Mouse (Mus musculus): ENCODE measurements around the gene Rdh12.
"Not testable (repeated sequence)": the region's sequence is repeated elsewhere in the genome, so short reads cannot be mapped to it uniquely, and the experiment has no call there.

Gene Rdh12

DNA sequence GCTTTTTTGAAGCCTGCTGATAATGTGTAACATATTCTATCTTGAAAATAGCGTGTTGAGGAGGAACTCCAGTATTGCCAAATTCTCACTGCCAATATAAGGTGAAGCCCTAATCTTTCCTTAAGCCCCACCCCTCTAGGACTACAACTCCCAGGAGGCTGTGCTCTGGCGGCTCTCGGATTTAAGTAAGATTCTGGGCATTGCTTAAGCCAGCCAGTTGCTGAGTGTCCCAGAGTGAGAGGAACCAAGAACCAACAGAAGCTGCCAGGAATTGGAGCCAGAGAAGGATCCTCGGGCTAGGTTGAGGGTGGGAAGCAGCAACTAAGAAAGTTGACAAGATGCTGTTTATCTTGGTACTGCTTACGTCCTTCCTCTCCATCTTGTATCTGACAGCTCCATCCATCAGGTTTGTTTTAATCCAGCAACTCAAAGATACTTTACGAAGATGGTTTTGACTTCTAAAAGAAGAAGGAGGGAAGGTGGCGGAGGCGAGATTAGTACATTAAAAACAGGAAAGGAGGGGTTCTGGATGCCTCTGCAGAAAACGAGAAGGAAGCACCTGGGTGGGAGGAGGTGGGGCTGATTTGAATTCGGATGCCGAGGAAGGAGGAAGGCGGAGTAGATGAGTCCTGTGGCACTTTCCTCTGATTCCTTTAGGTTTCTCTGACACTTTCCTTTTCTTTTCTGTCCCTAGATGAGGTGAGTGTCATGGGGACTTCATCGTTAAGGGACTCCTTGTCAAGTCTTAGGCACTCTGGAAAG lies at the start of gene Rdh12:
Rdh12 (plus strand) TSS at position 212 of the 762 bp plus-strand sequence.
- peak; percentile 83 for DNase-seq (ENCODE audit: low read depth, low spot score)

DNA sequence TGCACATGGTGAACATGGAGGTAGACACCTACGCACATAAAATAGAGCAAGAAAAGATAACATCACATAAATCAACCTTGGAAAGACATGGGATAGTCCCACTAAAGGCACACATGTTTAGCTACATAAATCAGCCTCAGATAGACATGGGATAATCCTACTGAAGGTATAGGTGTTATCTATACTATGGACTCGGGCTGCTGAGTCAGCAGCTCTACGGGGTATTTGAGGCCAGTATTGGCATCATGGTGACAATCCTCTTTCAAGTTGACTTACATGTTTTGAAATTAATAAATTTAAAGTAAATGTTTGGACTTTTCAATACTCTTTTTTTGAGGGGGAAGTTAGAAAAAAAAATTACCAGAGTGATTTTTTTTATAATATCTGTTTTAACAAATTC lies 45.8 kb upstream of the Rdh12 start:
- no peak for DNase-seq (ENCODE audit: low read depth, low spot score)

DNA sequence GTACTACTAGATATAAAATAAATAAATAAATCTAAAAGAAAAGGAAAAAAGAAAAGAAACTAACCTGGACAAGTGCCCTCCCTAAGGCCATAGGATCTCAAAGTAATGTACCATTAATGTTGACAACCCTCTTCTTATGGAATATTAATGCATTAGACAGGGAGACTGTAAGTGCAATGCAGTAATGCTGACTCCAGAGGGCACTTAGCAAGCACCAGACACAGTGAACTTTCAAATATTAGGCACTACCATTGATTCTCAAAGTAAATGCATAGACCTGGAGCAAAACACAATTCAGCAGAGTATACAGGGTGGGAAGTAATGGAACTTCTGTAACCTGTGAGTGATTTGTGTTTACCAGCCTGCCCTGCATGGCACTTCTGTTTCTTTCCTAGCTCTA lies 39.5 kb upstream of the Rdh12 start:
- no peak for DNase-seq (ENCODE audit: low read depth, low spot score)

DNA sequence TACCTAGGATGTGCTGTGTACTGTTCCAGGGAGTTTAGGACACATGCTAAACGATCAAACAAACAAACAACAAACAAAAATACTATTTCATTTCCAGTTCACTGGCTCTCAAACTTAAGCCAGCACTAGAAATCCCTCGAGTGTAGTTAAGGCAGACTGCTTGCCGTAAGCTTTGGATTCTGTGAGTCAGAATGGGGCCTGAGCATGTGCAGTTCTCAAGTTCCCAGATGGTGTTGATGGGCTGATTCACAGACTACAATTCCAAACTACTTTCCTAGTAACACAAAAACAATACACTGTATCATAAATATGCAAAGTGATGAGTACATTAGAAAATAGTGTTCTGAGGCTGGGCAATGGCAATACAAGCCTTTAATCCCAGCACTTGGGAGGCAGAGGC lies 38.3 kb upstream of the Rdh12 start:
- peak; percentile 77 for DNase-seq (ENCODE audit: low read depth, low spot score)

DNA sequence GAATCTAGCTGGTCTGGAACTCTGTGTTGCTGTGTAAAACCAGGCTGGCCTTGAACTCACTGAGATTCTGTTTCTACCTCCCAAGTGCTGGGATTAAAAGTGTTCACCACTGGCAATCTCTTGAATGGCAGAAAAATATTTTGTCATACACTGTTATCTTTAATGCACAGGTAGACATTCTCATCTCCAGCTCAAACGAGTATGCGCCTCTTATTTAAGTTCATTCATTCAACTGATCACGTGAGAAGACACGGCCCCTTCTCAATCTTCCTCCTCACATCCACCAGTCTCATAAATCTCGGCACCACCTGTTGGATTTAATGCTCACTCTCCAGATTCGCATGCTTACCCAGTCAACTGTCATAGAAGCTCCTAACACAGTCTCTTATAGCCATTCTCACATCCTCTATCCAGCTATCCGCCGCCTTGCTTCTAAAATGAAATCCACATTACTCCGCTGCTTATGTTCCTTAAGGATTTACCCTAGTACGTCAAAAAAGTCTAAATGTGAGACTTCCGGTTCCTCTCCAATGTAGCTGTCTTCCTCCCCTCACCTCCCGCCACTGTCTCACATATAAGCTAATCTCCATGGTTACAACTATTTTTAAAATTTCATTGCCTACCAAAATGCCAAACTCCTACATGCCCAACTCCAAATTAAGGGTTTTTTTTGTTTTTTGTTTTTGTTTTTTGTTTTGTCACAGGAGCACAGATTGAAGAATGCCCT lies 37.3 kb upstream of the Rdh12 start:
- DNase-seq (ENCODE audit: low read depth, low spot score) = peak; percentile 55

DNA sequence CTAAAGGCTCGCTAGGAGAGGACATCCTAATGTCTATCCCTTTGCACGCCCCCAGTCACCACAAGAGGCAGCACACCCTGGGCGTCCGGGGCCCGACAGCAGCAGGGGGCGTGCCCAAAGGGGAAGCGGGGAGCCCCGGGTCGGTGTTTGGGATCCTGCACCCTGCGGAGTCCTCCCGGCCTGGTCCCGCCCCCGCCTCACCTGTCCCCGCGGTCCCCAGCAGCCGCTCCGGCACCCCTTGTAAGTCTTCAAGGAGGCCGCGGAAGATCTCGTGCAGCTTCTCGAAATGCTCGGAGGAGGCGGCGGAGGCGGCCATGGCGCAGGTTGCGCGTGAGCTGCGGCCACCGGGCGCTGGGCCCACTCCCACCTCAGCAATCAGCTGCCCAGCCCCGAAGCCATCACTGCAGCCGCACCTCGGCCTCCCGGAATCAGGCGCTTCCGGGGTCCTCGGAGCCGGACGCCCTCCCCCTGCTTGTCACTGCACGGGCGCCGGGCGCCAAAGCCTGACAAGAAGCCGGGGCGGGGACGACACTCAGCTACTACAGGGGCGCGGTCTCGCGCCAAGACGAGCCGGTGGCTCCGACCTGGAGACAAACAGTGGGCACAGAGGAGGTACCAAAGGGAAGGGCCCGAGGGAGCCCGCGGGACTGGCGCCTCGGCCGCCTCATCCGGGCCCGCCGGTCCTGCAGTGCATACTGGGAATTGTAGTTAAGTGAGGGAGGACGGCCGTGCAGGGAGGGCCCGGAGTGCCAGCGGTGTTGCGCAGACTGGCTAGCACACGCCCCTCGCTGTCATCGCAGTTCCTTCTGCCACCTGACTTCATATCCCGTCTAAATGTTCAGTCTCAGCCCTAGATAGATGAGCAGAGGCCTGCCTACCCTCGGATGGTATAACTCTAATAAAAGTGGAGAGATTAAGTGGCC lies 36.4 kb upstream of the Rdh12 start, which contains the start of gene Vti1b:
Vti1b (minus strand) TSS at position 649 of the 923 bp plus-strand sequence.
- peak; percentile 97 for DNase-seq (ENCODE audit: low read depth, low spot score)

DNA sequence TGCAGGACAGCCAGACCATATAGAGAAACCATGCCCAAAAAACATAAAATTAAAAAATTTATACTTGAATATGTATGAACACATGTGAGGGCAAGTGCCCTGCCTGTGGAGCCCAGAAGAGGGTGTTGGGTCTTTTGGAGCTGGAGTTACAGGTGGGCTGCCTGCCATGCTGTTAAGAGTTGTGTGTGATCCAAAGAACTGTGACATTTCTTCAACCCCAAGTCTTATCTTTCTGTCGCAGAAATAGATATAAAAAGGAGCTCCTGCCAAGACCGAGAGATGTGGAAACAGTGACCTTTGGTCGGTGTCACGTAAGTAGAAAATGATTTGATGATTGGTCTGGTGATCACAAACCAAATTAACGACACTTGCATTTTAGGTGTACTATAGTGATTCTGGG lies 35.0 kb upstream of the Rdh12 start:
- no peak for DNase-seq (ENCODE audit: low read depth, low spot score)

DNA sequence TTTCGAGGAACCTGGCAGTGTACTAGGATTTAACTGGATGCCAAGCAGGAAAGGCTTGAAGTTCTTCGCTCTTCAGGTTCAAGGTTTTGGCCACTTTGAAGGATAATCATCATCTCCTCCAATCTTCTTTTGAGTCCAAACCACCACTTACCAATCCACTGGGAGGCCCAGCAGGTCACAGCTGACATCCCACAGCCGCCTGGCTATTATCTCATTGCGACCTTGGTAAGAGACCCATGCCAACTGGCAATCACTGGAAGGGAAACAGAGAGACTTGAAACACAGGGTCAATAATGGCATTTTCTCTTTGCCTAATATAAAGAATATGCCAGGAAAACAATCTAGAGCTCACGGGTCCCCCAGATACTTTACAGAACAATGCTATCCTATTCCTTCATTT lies 32.7 kb upstream of the Rdh12 start:
- no peak for DNase-seq (ENCODE audit: low read depth, low spot score)

DNA sequence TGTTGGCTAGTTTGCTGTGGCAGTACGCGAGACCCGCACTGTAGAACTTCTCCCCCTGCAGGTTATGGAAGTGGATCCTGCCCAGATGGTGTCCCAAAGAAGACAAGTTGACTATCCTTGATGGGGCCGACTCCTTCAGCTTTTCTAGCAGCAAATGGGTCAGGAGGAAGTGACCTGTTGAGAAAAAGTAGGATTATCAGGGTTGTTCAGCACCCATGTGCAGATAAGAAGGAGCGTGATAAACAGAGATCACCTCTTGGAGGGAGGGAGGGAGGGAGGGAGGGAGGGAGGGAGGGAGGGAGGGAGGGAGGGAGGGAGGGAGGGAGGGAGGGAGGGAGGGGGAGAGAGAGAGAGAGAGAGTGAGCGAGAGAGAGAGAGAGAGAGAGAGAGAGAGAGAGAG lies 23.6 kb upstream of the Rdh12 start:
- DNase-seq (ENCODE audit: low read depth, low spot score) = not testable (repeated sequence)

DNA sequence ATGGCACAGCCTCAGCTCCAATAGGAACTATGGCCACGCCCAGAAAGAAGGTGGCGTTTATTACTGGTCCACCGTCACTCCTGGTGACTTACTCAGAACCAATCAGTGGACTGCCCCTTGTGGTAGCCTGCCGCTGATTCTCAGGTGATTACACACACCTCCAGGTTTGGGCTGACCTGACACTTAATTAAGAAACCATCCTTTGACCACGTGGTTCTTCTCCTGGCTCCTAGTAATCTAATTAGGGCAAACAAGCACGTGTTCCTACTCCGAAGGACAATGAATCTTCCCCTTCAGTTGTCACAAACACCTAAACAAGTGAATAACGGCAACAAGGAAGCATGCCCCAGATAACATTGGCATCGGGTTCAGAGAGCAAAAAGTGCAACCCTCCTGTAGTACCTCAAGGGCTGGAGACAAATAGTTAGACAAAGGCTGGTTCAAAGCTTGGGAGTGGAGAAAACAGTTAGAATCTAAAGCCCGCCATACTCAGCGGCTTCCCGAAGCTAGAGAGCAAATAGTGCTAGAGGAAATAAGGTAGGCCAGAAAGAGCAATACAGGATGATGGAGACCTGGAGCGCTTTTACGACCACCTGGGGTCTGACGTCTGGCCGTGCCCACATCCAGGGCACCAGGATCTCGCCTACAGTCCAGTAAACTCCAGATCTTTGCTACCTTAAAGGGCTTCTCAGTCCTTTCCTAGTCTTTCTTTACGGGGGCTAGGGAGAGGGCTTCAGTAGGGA lies 17.6 kb upstream of the Rdh12 start:
- peak; percentile 93 for DNase-seq (ENCODE audit: low read depth, low spot score)

DNA sequence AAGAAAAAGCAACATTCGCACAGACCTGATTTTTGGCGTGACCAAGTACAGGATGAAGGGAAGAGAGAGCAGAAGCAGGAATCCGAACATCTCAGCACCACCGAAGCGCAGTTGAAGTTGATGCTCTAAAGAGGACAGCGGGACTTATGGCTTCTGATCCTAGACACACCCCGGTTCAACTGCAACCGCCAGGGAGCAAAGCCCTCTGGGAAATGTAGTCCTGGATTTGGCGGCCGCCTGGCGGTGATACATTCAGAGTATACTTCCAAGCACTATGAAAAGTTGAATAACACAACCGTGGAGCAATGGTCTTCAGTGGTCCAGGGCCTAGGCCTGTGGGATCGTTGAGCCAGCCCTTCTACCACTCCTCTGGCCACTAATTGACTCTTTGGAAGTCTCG lies 17.0 kb upstream of the Rdh12 start:
- DNase-seq (ENCODE audit: low read depth, low spot score) = peak; percentile 90

DNA sequence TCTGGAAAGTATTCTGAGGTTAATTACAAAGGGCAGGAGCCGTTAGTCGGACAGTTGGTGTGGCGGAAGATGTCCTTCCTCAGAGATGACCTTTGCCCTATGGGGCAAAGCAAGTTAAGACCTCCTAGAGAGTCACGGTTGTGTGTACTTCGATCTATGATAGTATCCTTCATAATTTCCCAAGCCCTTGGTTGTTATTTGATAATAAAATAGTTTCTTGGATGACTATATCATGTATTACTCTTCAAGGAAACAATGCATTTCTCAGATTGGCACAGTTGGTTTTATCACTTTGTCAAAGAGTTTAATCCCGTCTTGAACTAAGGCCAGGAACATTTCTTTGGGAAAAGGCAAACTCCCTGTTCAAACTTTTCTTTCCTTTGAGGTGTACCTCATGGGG lies 16.5 kb upstream of the Rdh12 start, which contains the start of gene Rdh11:
Rdh11 (minus strand) TSS at position 101 of the 400 bp plus-strand sequence.
- DNase-seq (ENCODE audit: low read depth, low spot score) = no peak

DNA sequence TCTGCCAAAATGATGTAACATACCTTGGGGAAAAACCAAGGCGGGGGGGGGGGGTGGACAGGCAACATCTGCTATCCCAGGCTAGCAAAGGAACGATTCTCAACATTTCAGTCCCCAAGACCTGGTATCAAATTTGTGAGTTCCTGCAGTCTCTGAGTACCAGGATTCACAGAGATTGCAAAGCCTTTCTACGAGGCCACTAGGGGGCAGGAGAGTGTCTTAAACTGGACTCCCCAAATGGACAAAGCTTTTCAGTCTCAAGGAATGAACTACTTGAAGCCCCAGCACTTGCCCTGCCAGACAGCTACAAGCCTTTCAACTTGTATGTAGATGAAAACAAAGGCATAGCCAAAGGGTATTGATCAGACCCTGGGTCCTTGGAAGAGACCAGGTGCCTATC lies 15.3 kb upstream of the Rdh12 start:
- DNase-seq (ENCODE audit: low read depth, low spot score) = peak; percentile 89

DNA sequence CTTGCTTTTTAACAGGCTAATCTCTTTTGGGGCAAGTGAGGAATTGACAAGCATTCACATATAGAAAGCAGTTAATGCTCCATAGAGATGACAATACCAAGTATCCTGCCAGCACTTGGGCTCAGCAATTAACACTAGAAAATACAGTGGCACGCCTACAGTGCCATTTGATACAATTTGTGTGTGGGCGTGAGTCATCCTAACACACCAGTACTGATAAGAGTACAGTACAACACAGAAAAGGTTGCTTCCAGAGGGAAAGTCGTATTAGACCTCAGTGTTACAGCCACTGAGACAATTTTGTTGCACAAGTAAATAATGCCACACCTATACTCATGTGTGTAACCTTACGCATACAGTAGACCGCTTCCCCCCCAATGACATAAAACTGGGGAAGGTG lies 11.6 kb upstream of the Rdh12 start:
- peak; percentile 12 for DNase-seq (ENCODE audit: low read depth, low spot score)

DNA sequence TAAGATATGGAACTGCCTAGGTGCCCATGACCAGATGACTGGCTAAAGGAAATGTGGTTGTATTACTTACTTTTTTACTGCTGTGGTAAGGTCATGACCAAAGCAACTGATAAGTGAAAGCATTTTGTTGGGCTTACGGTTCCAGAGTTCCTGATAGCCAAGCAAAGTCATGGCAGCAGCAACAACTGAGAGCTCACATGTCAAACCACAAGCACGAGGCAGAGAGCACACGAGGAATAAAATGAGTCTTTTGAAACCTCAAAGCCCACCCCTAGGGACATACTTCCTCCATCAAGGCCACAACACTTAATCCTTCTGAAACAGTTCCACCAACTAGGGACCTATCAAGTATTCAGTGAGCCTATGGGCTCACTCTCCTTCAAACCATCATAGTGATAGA lies 6.8 kb upstream of the Rdh12 start:
- no peak for DNase-seq (ENCODE audit: low read depth, low spot score)

DNA sequence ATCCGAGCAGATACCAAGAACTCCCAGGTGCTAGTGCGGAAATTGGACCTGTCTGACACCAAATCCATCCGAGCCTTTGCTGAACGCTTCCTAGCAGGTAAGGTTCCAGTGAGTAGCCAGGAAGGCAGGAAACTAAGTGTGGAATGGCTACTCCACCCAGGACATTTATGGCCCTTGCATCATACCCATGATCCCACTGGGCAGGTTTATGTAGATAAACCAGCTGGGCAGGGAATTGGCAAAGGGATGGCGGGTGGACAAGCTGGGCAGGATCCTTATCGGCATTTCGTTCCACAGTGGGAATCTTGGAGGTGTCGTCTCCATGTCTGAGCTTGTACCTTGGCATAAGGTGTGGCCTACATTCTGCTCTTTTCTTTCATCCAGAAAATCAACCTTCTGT lies 2.7 kb downstream of the Rdh12 start:
- DNase-seq (ENCODE audit: low read depth, low spot score) = no peak

DNA sequence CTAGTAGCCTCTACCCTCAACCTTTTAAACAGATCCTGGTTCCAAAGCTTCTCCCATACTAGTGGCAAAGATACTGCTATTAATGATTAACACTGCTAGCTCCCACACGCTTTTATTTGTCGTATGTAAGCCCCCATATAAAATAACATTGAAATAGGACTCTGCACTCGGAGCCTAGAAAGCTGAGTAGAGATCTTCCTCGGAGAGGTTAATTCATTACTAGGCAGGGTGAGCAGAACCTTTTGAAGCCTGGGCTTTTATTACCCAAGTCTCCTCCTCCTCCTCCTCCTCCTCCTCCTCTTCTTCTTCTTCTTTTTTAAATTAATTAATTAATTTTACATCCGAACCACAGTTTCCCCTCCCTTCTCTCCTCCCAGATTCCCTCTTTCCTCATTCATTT lies 8.8 kb downstream of the Rdh12 start:
- DNase-seq (ENCODE audit: low read depth, low spot score) = no peak

DNA sequence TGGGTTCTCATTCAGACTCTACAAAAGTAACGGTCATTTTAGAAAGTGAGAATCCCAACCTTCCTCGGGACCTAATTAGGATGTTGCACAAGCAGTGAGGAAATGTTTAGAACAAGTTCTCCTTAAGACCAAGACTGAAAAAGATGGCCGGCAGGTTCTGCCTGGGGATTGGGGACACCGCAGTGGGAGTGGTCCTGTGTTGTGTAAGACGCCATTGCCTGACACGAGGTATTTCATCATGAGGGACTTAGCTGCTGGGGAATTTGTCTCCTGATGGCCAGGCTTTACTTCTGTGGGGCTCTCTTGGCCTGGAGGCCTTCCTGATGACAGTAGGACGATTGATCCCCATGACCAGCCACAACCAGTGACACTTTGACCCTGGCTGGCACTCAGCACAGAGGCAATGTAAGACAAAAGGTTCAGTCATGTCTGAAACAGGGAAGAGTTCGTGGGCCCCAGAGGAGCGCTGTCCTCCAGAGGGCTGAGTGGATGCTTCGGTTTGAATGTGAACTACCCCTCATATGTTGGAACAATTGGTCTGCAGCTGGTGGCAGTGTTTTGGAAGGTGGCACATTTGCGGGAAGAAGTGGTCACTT lies 26.9 kb downstream of the Rdh12 start:
- DNase-seq (ENCODE audit: low read depth, low spot score) = peak; percentile 66

DNA sequence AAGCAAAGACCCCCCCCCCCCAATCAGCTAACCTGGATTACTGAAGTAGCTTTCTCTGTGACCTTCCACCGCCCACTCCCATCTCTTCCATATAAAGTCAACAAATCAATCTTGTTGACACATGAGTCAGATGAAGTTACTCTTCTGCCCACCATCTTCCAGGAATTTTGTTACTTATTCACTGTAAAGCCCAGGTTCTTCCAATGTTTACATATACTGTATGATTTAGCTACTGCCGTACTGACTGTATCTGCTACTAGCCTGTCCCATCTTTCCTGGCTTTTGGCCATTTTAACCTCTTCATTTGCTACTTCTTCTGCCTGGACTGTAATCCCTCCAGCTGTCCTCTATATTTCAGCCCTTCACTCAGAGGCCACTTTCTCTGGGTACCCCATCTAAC lies 33.3 kb downstream of the Rdh12 start:
- DNase-seq (ENCODE audit: low read depth, low spot score) = no peak

DNA sequence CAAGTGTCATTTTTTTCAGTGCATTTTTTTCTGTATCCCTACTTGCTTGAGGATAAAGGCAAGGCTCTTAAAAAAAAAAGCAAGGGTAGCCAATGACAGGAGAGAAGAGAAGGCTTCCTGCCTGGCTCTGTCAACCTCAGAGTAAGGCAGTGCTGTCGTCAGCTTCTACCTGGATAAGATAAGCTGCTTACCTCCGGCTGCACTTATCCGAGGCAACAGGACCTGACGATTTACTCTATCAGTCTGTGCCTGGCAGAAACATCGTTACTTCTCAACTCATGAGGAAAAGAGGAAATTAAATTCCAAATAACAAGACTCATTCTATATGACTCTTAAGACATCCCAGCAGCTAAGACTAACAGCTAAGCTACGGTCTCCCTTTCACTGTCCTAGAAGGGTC lies 34.2 kb downstream of the Rdh12 start:
- no peak for DNase-seq (ENCODE audit: low read depth, low spot score)

DNA sequence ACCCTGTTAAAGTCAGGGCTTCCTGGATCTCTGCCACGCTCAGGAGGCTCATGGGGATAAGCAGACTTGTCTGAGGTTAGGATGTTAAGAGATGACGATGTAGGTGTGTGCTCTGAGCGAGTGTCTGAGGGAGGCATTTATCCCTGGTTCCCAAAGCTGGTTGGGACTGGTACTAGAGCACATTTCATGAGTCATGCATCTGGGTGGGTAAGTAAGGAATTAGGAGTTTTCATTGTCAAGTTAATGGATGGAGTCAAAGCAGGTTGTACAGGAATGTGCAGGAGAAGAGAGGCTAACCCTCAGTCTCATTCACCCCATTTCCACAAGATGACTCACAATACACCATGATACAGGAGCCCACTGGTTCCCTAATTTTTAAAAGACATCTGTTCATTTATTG lies 39.4 kb downstream of the Rdh12 start:
- DNase-seq (ENCODE audit: low read depth, low spot score) = peak; percentile 45
